Mouse (Mus musculus): Measurements from ENCODE around the gene Ctnnal1. TPM values are rescaled to one million over a fixed set of nuclear protein-coding genes. Genes with fewer than 3 reads are reported as not detected.

Ctnnal1 gene
- 40.5 and 41.1 TPM in 2 replicates for polyA plus RNA-seq (2016; fragmentation: Nextera tagmentation; extraction: Ambion mirVana)

GRCm38 (mm10) chr4:56865003-56865511 is at the start of gene Ctnnal1:
Gene Ctnnal1, minus strand, starts transcription at chr4:56865188.
- Histone ChIP-seq H3K4me3 (peak within 1 kb of the TSS; percentile 94), H3K4me1 (peaks cover 36% of the 10 kb centered on the region), H3K27me3 (ENCODE audit: poor library complexity, severe bottlenecking) (no peaks in the 10 kb centered on the region), H3K27ac (peak within 1 kb of the TSS; percentile 94), H3K36me3 (replicated peaks) (peaks cover 2% of the 10 kb centered on the region; the same call in 1 of the 2 replicates), H3K9me3 (no peaks in the 10 kb centered on the region)
- DNase-seq (ENCODE audit: extremely low spot score, low spot score), result peak; percentile 90
- under 1% methylated on average over 45 of the region's 45 CpGs for WGBS

GRCm38 (mm10) chr4:56914761-56915160 is 49.8 kb upstream of the Ctnnal1 start:
- Histone ChIP-seq H3K4me3 (no peak overlapping the region), H3K9me3 (no peaks in the 10 kb centered on the region), H3K27me3 (ENCODE audit: poor library complexity, severe bottlenecking) (no peaks in the 10 kb centered on the region), H3K4me1 (no peaks in the 10 kb centered on the region), H3K36me3 (replicated peaks) (peaks cover 90% of the 10 kb centered on the region), H3K27ac (no peak overlapping the region)
- WGBS, result 96% methylated on average over 1 of the region's 1 CpGs
- no peak for DNase-seq (ENCODE audit: extremely low spot score, low spot score)

DNA sequence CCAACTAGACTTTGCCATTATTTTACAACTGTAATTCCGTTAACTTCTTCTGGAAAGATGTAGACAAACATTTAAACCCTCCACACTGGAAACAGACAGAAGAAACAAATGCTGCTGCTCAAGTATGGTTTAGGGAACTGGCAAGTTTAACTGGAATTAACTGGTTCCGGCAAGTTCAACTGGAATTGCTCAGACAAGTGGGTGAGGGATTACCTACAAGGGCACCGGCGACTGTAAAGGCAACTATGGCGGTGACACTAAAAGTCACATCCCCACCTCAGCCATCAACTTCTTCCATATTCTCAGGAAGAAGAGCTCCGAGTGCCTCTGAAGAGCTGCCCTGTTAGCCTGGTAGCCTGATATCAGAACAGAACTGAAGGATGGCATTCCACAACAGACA is 49.4 kb upstream of the Ctnnal1 start:
- Histone ChIP-seq H3K4me1 (no peaks in the 10 kb centered on the region), H3K36me3 (replicated peaks) (peaks cover 92% of the 10 kb centered on the region), H3K4me3 (no peak overlapping the region), H3K9me3 (no peaks in the 10 kb centered on the region), H3K27me3 (ENCODE audit: poor library complexity, severe bottlenecking) (no peaks in the 10 kb centered on the region), H3K27ac (no peak overlapping the region)
- DNase-seq (ENCODE audit: extremely low spot score, low spot score), result no peak
- 91% methylated on average over 6 of the region's 6 CpGs for whole genome bisulfite sequencing

DNA sequence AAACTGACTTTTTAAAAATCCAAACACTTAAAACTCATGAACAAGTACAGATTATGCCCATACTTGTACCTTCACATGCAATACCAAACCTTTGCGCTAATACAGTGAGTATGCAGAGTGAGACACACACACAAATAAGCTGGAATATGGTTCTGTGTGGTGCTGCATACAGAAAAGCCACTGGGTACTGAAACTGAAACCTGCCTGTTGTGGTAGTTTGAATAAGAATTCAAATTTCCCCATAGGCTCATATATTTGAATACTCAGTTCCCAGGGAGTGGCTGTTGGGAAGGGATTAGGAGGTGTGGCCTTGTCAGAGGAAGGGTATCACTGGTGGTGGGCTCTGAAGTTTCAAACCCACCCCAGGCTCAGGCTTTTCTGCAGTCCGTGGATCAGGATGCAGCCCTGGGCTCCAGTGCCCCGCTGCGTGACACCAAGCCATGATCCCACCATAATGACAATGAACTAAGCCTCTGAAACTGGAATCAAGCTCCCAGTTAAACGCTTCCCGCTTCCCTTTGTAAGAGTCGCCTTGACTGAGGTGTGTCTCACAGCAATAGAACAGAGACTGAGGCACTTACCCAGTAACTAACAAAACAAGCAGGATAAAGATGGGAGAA is 47.5 kb upstream of the Ctnnal1 start:
- DNase-seq (ENCODE audit: extremely low spot score, low spot score), result no peak

GRCm38 (mm10) chr4:56909568-56909967 is 44.6 kb upstream of the Ctnnal1 start:
- Histone ChIP-seq H3K4me1 (no peaks in the 10 kb centered on the region), H3K27ac (no peak overlapping the region), H3K9me3 (no peaks in the 10 kb centered on the region), H3K4me3 (no peak overlapping the region), H3K27me3 (ENCODE audit: poor library complexity, severe bottlenecking) (no peaks in the 10 kb centered on the region), H3K36me3 (replicated peaks) (peaks cover 90% of the 10 kb centered on the region)
- WGBS, result 81% methylated on average over 3 of the region's 3 CpGs
- DNase-seq (ENCODE audit: extremely low spot score, low spot score), result no peak

More for the DNA sequence above, 47.5 kb upstream of the Ctnnal1 start:
- H3K4me1 ChIP-seq, result no peaks in the 10 kb centered on the region
- peaks cover 92% of the 10 kb centered on the region for H3K36me3 ChIP-seq (replicated peaks)
- H3K4me3 ChIP-seq, result no peak overlapping the region
- H3K9me3 ChIP-seq, result no peaks in the 10 kb centered on the region
- H3K27ac ChIP-seq, result no peak overlapping the region
- no peaks in the 10 kb centered on the region for H3K27me3 ChIP-seq (ENCODE audit: poor library complexity, severe bottlenecking)
- WGBS, result 93% methylated on average over 7 of the region's 7 CpGs

DNA sequence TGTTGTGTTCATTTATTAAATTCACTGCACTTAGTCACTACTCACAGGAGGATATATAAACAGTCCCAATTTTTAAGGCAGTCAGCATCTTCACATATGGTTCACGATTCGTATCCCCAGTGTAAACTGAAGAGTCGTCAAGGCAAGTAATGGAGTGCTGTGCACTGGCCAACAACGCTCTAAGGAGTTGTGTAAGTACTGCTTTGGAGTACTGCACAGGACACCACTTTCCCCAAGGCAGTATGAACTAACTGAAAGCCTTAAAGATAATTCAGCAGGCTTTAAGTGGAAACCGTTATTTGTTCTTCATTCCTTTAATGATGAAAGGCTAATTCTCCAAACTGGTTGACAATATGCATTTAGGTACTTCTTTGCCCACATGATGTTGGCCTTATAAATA is 42.7 kb upstream of the Ctnnal1 start:
- Histone ChIP-seq H3K9me3 (no peaks in the 10 kb centered on the region), H3K36me3 (replicated peaks) (peaks cover 91% of the 10 kb centered on the region), H3K4me1 (no peaks in the 10 kb centered on the region), H3K27ac (no peak overlapping the region), H3K27me3 (ENCODE audit: poor library complexity, severe bottlenecking) (no peaks in the 10 kb centered on the region), H3K4me3 (no peak overlapping the region)
- no peak for DNase-seq (ENCODE audit: extremely low spot score, low spot score)
- WGBS, result 93% methylated on average over 5 of the region's 5 CpGs

- H3K27ac ChIP-seq, result no peak overlapping the region
- DNase-seq (ENCODE audit: extremely low spot score, low spot score), result no peak
- H3K36me3 ChIP-seq (replicated peaks), result peaks cover 93% of the 10 kb centered on the region
- H3K27me3 ChIP-seq (ENCODE audit: poor library complexity, severe bottlenecking), result no peaks in the 10 kb centered on the region
- H3K4me1 ChIP-seq, result no peaks in the 10 kb centered on the region
- H3K9me3 ChIP-seq, result no peaks in the 10 kb centered on the region
- 95% methylated on average over 3 of the region's 3 CpGs for WGBS
- H3K4me3 ChIP-seq, result no peak overlapping the region
These were observed 41.9 kb upstream of the Ctnnal1 start for GRCm38 (mm10) chr4:56906926-56907325.

- WGBS, result 95% methylated on average over 5 of the region's 5 CpGs
- peaks cover 93% of the 10 kb centered on the region for H3K36me3 ChIP-seq (replicated peaks)
- DNase-seq (ENCODE audit: extremely low spot score, low spot score), result no peak
- H3K4me1 ChIP-seq, result no peaks in the 10 kb centered on the region
- no peaks in the 10 kb centered on the region for H3K9me3 ChIP-seq
- H3K27ac ChIP-seq, result no peak overlapping the region
- H3K27me3 ChIP-seq (ENCODE audit: poor library complexity, severe bottlenecking), result no peaks in the 10 kb centered on the region
- H3K4me3 ChIP-seq, result no peak overlapping the region
These were observed 40.5 kb upstream of the Ctnnal1 start for GRCm38 (mm10) chr4:56905507-56905906.

DNA sequence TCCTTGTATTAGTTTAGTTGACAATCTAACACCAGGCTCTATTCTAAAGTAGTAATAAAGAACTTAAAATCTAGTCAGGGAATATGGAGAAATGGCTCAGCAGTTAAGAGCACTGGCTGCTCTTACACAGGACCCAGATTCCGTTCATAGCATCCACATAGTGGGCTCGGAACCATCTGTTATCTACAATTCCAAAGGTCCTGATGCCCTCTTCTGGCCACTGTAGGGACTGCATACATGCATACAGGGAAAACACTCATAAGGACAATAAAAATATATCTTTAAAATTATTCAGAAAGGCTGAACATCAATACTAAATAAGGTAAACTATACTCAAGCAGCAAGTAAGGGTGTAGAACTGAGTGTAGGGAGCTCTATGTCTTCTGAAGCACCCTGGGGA is 36.7 kb upstream of the Ctnnal1 start:
- Histone ChIP-seq H3K9me3 (no peaks in the 10 kb centered on the region), H3K36me3 (replicated peaks) (peaks cover 99% of the 10 kb centered on the region), H3K4me1 (no peaks in the 10 kb centered on the region), H3K27me3 (ENCODE audit: poor library complexity, severe bottlenecking) (no peaks in the 10 kb centered on the region), H3K27ac (no peak overlapping the region), H3K4me3 (no peak overlapping the region)
- WGBS, result 96% methylated on average over 2 of the region's 2 CpGs
- DNase-seq (ENCODE audit: extremely low spot score, low spot score), result no peak

- Histone ChIP-seq H3K36me3 (replicated peaks) (peaks cover 98% of the 10 kb centered on the region), H3K9me3 (no peaks in the 10 kb centered on the region), H3K4me1 (no peaks in the 10 kb centered on the region), H3K27me3 (ENCODE audit: poor library complexity, severe bottlenecking) (no peaks in the 10 kb centered on the region), H3K27ac (no peak overlapping the region), H3K4me3 (no peak overlapping the region)
- DNase-seq (ENCODE audit: extremely low spot score, low spot score), result no peak
- WGBS, result 91% methylated on average over 8 of the region's 8 CpGs
These were observed 34.2 kb upstream of the Ctnnal1 start for GRCm38 (mm10) chr4:56899216-56899615.

GRCm38 (mm10) chr4:56897511-56897910 is 32.5 kb upstream of the Ctnnal1 start:
- no peak for DNase-seq (ENCODE audit: extremely low spot score, low spot score)

GRCm38 (mm10) chr4:56894196-56894595 is 29.2 kb upstream of the Ctnnal1 start:
- Histone ChIP-seq H3K27me3 (ENCODE audit: poor library complexity, severe bottlenecking) (no peaks in the 10 kb centered on the region), H3K4me1 (no peaks in the 10 kb centered on the region), H3K9me3 (no peaks in the 10 kb centered on the region), H3K36me3 (replicated peaks) (peaks cover 85% of the 10 kb centered on the region), H3K27ac (no peak overlapping the region), H3K4me3 (no peak overlapping the region)
- DNase-seq (ENCODE audit: extremely low spot score, low spot score), result no peak
- 93% methylated on average over 3 of the region's 3 CpGs for WGBS

More at GRCm38 (mm10) chr4:56897511-56897910, 32.5 kb upstream of the Ctnnal1 start:
- Histone ChIP-seq H3K4me1 (no peaks in the 10 kb centered on the region), H3K27ac (no peak overlapping the region), H3K27me3 (ENCODE audit: poor library complexity, severe bottlenecking) (no peaks in the 10 kb centered on the region), H3K4me3 (no peak overlapping the region), H3K9me3 (no peaks in the 10 kb centered on the region), H3K36me3 (replicated peaks) (peaks cover 90% of the 10 kb centered on the region)
- 83% methylated on average over 3 of the region's 3 CpGs for WGBS

GRCm38 (mm10) chr4:56892501-56893115 is 27.6 kb upstream of the Ctnnal1 start:
- 89% methylated on average over 6 of the region's 6 CpGs for WGBS
- no peak for DNase-seq (ENCODE audit: extremely low spot score, low spot score)
- peaks cover 85% of the 10 kb centered on the region for H3K36me3 ChIP-seq (replicated peaks)
- H3K27ac ChIP-seq, result no peak overlapping the region
- no peaks in the 10 kb centered on the region for H3K27me3 ChIP-seq (ENCODE audit: poor library complexity, severe bottlenecking)
- H3K9me3 ChIP-seq, result no peaks in the 10 kb centered on the region
- no peak overlapping the region for H3K4me3 ChIP-seq
- H3K4me1 ChIP-seq, result no peaks in the 10 kb centered on the region
